Mouse (Mus musculus) lung, postnatal 25 days (tissue): ENCODE data around the gene Thtpa.

ENCODE experiments used
- DNase-seq: peaks from one replicate; pipeline ENCODE4 v3.0.0; 2022; ENCODE audit warnings: low spot score

Thtpa gene

DNA sequence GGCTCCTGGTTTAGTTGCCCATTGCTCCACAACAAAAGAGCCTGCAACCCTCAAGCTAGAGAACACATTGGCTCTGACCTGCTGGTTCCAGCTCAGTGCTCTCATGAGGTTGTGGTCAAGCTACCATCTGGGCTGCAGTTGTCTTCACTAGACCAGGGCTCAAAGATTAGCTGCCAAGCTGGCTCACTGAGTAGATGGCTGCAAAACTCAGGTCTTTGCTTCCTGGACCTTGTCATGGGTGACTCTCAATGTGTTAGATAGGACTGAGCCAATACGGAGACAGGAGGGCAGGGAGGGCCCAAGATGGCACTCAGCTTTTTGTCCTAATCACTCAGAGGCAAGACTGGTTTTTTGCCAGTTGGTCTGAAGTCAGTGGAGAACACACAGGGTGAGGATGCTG lies 51.7 kb downstream of the Thtpa start:
- no peak for DNase-seq

DNA sequence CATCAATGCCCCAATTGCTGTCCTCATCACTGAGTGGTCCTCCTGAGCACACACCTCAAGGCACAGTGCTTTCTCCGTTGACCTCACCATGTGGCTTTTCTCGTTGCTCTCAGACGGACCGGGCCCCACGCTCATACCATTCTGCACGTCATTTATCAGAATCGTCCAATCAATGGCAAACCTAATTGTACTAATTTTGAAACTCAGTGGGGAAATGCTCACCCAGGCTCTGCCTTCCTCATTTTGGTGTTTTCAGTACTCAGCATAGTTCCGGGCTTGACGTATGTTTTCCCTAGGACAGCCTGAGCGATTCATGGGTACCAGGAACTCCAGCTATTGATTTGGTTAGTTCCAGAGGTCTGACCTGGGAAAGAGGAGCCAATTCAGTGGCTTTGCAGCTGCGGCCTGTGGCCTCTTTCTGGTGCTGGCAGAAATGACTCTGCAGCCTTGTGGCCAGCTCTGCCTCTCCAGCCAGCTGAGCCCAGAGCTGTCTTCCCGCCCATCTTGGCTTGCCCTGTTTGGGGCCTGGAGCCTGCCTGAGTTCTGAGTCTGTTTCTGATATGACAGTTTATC lies 52.3 kb downstream of the Thtpa start:
- peak; percentile 6 for DNase-seq

GRCm38 (mm10) chr14:55148363-55148915 lies 53.9 kb downstream of the Thtpa start:
- DNase-seq = peak; percentile 47
